Mouse (Mus musculus): Measurements from ENCODE around the gene Kntc1.
"Not testable (repeated sequence)": the region's sequence is repeated elsewhere in the genome, so short reads cannot be mapped to it uniquely, and the experiment has no call there.

Kntc1 gene

DNA sequence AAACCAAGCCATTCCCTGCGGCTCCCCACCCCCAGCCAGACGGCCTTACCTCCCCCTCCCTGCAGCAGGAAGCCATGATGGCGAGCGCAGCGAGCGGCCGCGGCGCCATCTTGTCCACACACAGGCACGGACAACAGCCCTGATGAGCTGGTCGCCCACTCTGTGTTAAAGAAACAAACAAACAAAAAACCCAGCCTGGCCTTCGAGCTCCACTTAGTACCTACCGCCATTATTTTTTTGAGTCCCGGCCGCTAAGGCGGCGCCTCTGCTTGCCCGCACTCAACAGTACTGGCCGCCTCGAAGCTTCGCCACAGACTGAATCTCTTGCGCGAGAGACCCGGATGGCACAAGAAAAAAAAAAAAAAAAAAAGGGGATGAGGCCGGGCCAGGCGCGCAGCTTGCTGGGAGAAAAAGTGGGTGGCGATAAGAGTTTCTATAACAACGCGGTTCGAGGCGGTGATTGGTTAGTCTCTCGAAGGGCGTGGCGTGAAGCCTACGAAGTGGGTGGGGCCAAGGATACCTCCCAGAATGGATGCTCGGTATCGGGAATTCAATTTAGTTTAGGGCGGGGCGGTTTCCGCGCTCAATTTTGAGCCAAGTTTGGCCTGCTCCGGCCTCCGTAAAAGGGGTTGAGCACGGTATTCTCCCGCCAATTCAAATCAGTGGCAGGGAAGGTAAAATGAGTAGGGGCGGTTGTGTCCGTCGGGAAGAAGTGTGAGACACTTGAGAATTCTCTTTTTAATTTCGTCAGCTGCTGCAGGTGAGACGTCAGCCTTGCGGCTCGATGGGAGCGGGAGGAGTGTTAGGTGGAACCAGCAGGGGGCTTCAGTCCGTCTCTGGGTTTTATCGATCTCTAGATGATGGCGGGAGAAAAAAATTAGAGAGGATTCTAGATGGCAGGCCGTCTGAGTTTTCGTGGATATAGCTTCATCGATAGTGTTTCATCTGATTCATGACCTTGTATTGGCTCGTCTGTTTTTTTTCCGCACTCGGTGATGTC lies at the start of gene Kntc1, which contains the start of gene Rsrc2:
TSS of gene Kntc1 (plus strand) at position 652 of the 1,000 bp plus-strand sequence.
TSS of gene Rsrc2 (minus strand) at position 350 of the 1,000 bp plus-strand sequence.
- DNase-seq (ENCODE audit: low read depth in 1 of 2, low spot score in 2 of 2), result peak; percentile 98 to 99

DNA sequence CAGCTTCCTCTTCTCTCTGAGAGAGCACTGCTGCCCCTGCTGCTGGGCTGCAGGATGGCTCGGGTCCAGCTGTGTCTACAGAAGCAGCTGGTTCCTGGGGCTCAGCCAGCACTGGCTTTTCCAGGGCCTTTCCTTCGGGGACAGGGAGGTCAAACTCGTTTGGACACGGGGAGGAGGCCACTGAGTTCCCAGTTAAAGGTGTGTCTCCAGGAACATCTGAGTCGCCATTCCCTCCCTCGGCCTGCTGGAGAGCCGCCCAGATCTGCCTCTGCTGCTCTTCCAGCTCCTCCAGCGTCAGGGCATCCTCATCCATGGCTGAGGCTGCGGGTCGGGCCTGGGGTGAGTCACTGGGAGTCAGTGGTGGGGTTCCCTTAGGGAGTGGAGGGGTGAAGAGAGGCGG lies 48.9 kb upstream of the Kntc1 start:
- DNase-seq (ENCODE audit: low read depth in 1 of 2, low spot score in 2 of 2), result no peak

DNA sequence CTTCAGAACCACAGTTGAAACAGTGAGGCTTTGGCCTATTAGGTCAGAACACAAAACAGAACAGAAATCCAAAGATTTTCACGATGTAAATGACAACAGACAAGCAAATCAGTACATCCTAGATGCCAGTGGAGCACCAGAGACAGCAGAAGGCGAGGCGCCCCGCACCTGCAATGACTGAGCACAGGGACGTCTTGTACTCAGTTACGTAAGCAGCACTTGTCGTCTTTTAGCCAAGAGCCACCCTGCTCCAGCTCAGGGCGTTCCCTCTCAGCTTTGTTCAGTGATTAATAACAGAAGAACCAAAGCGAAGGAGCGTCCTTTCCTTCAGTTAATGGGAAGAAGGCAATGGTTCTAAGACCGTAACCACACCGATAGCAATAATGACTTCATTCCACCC lies 40.9 kb upstream of the Kntc1 start:
- DNase-seq (ENCODE audit: low read depth in 1 of 2, low spot score in 2 of 2), result no peak

DNA sequence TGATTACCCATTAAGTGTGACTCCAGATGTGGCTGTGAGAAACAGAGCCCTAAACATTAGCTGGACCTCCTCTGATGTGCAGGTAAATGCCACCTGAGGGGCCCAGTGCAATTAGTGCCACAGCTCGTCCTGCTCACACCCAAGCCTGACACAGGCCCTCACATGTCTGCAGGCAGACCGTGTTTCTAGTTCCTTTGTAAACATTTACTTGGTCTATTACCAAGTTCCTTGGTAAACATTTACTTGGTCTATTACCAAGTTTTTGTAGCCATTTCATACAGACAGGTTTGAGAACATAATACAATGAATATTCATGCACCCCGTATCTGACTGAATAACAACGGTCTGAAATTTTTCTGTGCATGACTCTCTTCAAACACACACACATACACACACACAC lies 39.9 kb upstream of the Kntc1 start:
- no peak for DNase-seq (ENCODE audit: low read depth in 1 of 2, low spot score in 2 of 2)

DNA sequence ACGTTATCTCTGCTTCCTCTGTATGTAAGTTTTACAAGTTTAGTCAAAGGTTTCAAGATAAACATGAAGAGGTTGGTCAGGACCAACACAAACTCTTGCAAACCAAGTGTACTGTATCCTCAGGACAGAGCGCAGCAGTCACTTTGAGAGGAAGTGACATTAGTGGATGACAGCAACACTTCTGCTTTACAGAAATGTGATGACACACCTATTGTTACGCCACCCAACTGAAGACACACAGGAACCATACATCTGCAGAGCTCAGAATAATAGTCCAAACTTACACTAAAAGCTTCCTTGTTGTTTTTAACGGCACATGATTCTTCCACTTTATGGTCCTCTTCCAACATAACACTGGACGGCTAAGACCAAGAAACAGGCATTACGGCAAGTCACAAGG lies 35.7 kb upstream of the Kntc1 start:
- DNase-seq (ENCODE audit: low read depth in 1 of 2, low spot score in 2 of 2), result peak; percentile 46 to 50

DNA sequence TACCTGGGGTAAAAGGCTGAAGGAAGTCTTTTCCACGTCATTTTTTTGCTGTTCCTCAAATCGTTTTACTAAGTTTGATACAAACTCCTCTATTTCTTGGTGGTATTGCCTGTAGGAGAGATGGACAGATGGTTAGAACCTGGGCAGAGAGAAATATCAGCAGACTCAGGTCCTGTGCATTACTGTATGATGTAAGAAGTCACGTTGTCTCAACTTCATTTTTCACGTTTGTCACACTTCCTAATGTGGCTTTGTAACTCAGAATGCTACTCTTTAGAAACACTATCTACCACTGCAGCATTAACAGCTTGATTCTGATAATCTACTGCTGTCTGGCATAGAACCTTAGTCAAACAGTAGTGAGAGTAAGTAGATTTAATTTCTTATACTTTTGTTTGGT lies 34.9 kb upstream of the Kntc1 start:
- no peak for DNase-seq (ENCODE audit: low read depth in 1 of 2, low spot score in 2 of 2)

DNA sequence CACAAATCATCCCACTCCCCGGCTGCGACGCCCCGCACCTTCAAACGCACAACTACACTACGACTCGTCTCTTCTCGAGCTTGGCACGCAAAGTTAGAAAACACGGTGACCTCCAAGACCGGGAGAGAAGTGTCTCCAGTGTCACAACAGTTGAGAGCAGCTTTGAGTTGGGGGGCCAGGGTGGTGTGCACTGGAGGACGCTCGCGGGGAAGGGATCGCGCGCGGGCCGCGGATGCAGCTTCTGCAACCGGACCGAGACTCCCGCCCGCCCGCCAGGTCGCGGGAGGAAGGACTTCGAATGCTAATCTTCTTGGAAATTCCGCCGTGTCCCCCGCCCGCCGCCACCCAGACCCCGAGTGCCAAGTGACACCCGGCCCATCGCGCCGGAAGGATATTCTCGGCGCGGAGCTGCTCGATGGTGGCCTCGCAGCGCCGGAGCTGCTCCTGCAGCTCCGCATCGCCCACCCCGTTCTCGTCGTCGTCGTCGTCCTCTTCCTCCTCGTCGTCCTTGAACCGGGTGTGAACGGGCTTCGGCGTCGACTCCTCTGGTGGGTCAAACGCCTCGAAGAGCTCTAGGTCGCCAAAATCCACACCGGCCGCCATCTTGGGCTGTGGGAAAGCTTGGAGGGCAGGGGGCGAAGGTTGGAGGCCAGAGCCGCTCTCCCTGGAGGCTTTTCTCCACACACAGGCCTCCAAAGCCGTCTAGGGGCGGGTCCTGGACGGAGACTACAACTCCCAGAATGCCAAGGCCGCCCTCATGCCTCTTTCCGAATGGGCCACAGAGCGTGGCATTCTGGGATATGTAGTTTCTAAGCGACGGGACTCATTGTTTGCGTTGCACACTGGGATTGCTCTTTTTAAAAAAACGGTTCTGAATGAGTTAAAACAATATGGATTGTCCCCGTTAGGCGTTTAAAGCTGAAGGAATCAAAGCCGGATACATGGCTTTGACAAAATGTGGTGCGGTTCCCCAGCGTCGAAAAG lies 28.9 kb upstream of the Kntc1 start, which contains the start of gene Zcchc8:
TSS of gene Zcchc8 (minus strand) at position 773 of the 984 bp plus-strand sequence.
- DNase-seq (ENCODE audit: low read depth in 1 of 2, low spot score in 2 of 2), result peak; percentile 92 to 93

DNA sequence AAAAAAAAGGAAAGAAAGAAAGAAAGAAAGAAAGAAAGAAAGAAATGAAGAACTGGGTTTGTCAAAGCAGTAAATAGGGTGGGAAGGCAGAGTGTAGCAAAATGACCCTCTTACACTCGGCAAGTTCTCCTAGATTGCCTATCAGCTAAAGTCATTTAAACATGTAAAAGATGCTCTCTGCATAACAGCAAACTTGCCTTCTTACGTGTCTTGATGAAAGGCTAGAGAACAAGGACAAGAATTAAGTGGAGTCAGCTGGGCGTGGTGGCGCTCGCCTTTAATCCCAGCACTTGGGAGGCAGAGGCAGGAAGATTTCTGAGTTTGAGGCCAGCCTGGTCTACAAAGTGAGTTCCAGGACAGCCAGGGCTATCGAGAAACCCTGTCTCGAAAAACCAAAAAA lies 25.7 kb upstream of the Kntc1 start:
- not testable (repeated sequence) for DNase-seq (ENCODE audit: low read depth in 1 of 2, low spot score in 2 of 2)

DNA sequence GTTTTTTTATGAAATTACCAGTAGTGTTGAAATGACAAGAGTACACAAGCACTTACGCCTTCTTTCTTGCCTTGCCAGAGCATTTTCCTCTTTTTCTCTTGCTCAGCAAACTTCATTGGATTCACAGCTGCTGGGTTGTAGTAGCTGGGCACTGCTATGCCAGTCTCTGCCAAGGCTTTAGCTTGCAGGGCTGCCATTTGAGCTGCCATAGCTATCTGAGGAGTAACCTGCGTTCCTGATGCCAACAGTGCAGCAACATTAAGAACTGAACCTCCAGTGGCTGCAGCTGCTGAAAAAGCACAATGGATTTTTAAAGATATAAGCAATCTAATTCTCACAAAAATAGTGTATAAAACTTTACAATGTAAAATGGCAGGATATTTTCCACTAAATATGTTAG lies 18.5 kb upstream of the Kntc1 start:
- DNase-seq (ENCODE audit: low read depth in 1 of 2, low spot score in 2 of 2), result no peak

DNA sequence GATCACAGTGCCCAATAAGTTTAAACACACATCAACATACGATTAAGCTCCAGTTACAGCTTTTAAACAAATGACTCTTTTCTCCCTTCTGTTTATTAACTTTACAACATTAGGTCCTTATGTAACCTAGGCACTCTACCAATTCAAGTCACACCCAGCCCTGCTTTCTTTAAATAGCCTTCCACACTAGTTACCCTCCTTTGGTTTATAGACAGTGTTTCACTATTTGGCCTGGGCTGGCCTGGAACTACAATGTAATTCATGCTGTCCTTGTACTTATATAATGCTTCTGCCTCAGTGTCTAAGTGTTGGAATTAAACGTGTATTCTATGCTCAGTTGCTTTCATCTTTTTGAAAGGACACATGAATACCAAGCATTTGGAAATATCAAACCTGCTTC lies 5.2 kb upstream of the Kntc1 start:
- DNase-seq (ENCODE audit: low read depth in 1 of 2, low spot score in 2 of 2), result no peak

DNA sequence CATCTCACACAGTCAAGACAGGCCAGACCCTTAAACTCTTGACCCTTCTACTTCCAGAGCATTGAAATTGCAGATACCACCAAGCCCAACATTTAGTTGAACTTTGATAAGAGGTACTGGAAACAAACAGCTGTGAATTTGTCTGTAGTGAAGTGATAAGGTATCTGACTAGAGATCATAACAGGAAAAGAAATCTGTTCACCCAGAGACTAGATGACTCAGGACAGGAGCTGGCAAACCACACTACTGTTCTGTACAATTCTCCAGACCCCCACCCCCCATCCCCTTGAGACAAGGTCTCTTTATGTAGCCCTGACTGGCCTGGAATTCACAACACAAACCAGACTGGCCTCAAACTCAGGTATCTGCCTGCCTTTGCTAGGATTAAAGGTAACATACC lies 3.3 kb upstream of the Kntc1 start:
- no peak for DNase-seq (ENCODE audit: low read depth in 1 of 2, low spot score in 2 of 2)

DNA sequence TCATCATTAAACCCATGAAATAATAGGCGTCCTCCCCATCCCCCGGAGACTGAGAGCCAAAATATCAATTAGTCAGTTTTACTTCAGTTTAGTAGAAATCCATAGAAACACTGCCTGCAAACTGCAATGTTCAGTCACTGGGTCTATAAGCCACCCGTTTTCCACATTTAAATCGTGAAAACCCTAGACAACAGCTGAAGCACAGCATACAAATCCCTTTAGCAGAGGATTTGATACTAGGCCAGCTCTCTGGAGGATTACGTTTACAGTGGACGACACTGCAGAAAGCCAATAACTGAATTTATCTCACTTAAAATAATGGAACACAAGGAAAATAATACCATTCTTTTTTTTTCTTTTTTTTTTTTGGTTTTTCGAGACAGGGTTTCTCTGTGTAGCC lies 1.9 kb upstream of the Kntc1 start:
- DNase-seq (ENCODE audit: low read depth in 1 of 2, low spot score in 2 of 2), result no peak

DNA sequence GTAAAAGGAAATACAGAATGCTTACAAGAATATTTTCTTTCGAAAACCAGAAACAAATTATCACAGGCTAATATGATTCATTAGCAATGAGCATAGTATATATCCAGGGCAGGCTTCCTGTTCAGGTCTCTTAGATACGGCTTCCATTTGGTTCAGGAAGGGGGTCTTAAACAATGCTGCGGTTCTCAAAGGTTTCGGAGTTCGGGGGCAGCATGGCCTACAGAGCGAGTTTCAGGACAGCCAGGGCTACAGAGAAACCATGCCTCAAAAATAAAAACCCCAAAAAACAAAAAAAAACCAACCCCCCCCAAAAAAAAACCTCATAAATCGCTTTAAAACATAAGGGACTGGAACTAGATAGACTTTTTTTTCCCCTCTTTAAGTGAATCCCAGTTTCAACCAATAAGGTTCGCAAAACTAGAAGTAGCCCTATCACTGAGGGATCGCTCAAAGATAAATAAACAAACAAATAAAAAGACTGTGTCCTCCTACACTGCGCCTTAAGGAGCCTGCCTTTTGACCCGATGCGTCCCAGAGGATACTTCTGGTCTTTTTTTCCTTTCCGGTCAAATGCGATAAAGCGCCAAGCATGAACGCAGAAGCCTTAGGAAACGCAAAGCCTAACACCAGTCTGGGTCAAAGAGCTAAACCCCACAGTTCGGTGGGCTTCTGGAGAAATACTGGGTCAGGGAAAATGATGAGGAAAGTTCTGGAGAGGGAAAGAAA lies 1.0 kb upstream of the Kntc1 start:
- DNase-seq (ENCODE audit: low read depth in 1 of 2, low spot score in 2 of 2), result no peak

DNA sequence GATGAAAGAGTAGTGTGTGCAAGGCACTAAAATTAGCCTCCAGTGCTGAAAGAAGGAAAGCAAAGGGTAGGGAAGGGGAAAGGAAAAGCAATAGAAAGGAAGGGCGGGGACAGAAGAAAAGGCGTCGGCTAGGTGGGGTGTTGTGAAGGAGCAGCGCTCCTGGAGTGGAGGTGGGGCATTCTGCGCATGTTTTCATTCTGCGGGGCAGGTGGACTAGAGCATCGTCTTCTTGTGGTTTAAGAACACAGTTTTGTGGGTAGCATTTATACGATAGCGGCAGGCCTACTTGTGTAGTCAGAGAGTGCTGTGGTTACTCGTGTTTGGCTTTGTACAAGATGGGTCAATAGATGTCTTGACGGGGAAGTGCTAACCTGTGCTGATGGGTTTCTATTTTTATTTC lies 16.0 kb downstream of the Kntc1 start:
- DNase-seq (ENCODE audit: low read depth in 1 of 2, low spot score in 2 of 2), result no peak

DNA sequence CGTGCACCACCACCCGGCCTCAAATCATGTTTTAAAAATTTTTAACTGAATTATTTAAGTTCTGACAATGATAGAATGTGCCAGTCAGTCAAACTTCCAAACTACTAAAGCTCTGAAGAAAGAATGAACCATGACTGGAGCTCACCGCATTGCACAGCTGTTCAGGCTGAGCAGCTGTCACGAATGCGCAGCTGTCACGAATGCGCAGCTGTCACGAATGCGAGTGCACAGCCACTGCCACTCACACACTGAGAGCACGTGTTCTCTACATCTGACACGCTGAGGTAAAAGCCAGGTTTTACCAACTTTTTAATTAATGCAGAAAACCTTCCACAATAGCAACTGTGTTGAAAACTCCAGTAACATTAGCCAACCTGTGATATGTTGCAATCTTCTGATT lies 16.9 kb downstream of the Kntc1 start:
- not testable (repeated sequence) for DNase-seq (ENCODE audit: low read depth in 1 of 2, low spot score in 2 of 2)

DNA sequence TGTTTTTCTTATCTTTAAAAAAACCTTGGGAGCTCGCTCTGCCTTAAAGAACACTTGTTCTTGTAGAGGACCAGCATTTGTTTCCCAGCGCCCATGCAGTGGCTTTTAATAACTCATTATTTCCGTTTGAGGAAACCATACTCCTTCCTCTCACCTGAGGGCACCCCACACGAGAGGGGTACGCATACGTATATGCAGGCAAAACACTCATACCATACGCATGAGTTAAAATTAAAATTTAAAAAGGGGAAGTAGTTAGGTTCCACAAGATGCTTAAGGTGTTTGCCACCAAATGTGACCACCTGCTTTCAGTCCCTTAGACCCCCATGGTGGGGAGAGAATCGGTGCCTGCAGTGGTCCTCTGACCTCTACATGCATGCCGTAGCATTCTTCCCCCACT lies 23.9 kb downstream of the Kntc1 start:
- DNase-seq (ENCODE audit: low read depth in 1 of 2, low spot score in 2 of 2), result no peak

DNA sequence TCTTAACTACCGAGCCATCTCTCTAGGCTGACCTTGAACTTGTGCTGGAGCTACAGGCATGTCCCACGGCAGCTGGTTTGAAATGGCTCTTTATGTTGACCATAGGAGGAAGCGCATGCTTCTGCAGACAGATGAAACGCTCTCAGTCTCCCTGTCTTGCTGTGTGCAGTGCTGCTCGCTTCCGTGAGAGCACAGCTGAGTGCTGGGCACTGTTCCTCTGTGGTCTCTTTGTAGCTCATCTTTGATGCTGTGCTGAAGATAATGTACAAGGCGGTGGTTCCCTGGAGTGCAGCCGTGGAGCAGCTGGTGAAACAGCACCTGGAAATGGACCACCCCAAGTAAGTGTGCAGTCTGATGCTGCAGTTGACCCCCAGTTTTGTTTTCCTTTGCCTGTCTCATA lies 31.2 kb downstream of the Kntc1 start:
- no peak for DNase-seq (ENCODE audit: low read depth in 1 of 2, low spot score in 2 of 2)

DNA sequence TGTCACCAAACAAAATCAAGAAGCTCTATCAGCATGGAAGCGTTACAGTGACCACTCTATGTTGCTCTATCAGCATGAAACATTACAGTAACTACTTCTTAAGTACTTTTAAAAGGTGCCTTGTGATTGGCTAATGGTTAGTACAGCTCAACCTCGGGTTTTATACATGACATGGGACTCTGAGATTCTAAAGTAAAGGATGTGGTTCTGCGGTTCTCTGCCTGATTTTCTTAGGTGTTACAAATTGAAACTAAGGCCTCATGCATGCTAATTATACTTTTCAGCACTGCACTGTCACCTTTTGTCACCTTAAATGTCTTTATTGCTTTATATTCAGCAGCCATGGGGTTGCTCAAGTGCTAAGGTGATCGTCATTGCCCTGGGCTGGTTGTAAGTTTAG lies 32.3 kb downstream of the Kntc1 start:
- no peak for DNase-seq (ENCODE audit: low read depth in 1 of 2, low spot score in 2 of 2)

DNA sequence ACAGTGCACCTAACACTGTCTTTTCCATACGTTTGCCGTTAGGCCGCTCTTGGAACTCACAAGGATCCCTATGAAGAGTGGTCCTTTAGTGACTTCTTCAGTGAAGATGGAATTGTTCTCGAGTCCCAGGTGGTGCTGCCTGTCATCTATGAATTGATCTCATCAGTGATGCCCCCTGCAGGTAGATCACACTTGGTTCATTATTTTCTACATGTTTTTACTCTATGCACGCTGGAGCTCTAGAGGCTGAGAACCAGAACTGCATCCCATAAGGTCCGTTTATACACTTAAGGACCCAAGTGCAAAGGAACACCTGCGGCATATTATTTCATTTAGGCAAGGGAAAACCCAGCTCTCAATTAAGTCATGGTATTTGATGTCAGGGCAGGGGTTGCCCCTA lies 39.5 kb downstream of the Kntc1 start:
- no peak for DNase-seq (ENCODE audit: low read depth in 1 of 2, low spot score in 2 of 2)

DNA sequence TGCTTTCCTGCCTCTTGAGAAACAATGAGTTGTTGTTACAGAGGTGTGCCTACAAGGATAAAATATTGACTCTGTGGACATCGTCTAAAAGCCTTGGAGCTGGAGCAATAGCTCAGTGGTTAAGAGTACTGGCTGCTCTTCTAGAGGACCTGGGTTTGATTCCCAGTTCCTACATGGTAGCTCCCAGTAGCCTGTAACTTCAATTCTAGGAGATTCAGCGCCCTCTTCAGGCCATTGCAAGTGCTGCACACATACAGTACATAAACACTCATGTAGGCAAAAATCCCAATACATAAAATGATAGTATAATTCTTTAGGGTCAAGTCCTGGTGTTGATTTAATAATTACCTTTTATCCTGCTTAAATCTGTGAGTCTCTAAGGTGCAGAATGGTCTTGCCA lies 43.6 kb downstream of the Kntc1 start:
- DNase-seq (ENCODE audit: low read depth in 1 of 2, low spot score in 2 of 2), result no peak

DNA sequence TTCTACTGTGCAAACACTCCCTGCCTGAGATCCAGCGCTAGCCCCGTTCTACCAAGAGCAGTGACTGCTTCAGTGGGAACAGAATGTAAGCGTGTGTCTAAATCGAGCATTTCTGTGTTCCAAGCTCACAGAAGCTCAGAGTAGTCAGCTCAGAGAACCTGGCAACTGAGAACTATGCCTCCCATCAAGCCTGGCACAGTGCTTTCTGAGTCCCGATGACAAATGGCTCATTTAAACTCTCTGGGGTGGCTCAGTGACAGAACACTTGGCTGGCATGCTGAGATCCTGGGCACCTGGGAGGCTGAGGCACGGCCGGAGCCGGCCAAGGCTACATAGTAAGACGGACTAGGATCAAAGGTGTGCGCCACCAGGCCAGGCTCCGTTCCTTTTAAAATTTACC lies 56.8 kb downstream of the Kntc1 start:
- DNase-seq (ENCODE audit: low read depth in 1 of 2, low spot score in 2 of 2), result no peak
